ENCODE assay signal across 8 mouse cellular contexts in genomic region chr11:3514529-3515054, GRCm38 (mm10). TPM values are rescaled to one million over a fixed set of nuclear protein-coding genes. Genes with fewer than 3 reads are reported as not detected.
DNase-seq lines count a peak whose midpoint lies in the region; ATAC-seq lines count a peak whose summit lies in the region.

Gene Selenom, plus strand, starts transcription at chr11:3514684.

- no peaks in the 10 kb centered on the region for H3K9me3 ChIP-seq in forebrain, embryonic 11.5 days (ENCODE audit: control insufficient read depth, low read length)
- H3K9me3 ChIP-seq in heart, embryonic 16.5 days (replicated peaks; ENCODE audit: control insufficient read depth, low read length) = no peaks in the 10 kb centered on the region
- H3K9me3 ChIP-seq in liver, embryonic 15.5 days (replicated peaks) = no peaks in the 10 kb centered on the region
- no peaks in the 10 kb centered on the region for H3K9me3 ChIP-seq in neural tube, embryonic 12.5 days

- peak; percentile 49 to 74 for DNase-seq in CD8-positive naive resting alpha-beta T cell, adult 2 months (ENCODE audit: low read depth in 2 of 2, low spot score in 2 of 2)
- DNase-seq in c-Kit-positive CD71-negative TER-119-negative erythroid progenitor cells, embryonic 14.5 days (ENCODE audit: low read depth) = peak; percentile 79
- DNase-seq in forebrain, embryonic 11.5 days (ENCODE audit: low spot score) = peak; percentile 88
- peak; percentile 91 to 94 for DNase-seq in kidney, postnatal 36 days
- DNase-seq in telencephalon, adult 2 months (ENCODE audit: low read depth, low spot score) = peak; percentile 90

- no peak within 1 kb of the TSS for H3K27ac ChIP-seq in forebrain, embryonic 11.5 days (ENCODE audit: low read depth, low read length)
- peak within 1 kb of the TSS; percentile 61 for H3K27ac ChIP-seq in heart, embryonic 16.5 days (ENCODE audit: low read length)
- H3K27ac ChIP-seq in liver, embryonic 15.5 days (replicated peaks) = no peak within 1 kb of the TSS
- H3K27ac ChIP-seq in neural tube, embryonic 12.5 days = no peak within 1 kb of the TSS

- peaks cover 6% of the 10 kb centered on the region; the same call in 1 of the 2 replicates for H3K4me1 ChIP-seq in forebrain, embryonic 11.5 days (replicated peaks; ENCODE audit: control insufficient read depth, insufficient read depth, low read length)
- peaks cover 25% of the 10 kb centered on the region for H3K4me1 ChIP-seq in heart, embryonic 16.5 days (ENCODE audit: control insufficient read depth, insufficient read depth, low read length)
- H3K4me1 ChIP-seq in liver, embryonic 15.5 days (replicated peaks) = peaks cover 35% of the 10 kb centered on the region
- H3K4me1 ChIP-seq in neural tube, embryonic 12.5 days = peaks cover 22% of the 10 kb centered on the region

- WGBS in forebrain, embryonic 11.5 days = 0% methylated on average over 26 of the region's 26 CpGs
- WGBS in heart, embryonic 16.5 days = 0% methylated on average over 26 of the region's 26 CpGs
- under 1% methylated on average over 26 of the region's 26 CpGs for WGBS in liver, embryonic 15.5 days (ENCODE audit: insufficient replicate concordance)
- under 1% methylated on average over 26 of the region's 26 CpGs for WGBS in neural tube, embryonic 12.5 days

- peaks cover 14% of the 10 kb centered on the region for H3K27me3 ChIP-seq in forebrain, embryonic 11.5 days (ENCODE audit: control insufficient read depth, insufficient read depth, low read length)
- no peaks in the 10 kb centered on the region for H3K27me3 ChIP-seq in heart, embryonic 16.5 days (ENCODE audit: control insufficient read depth, insufficient read depth, low read length)
- peaks cover 51% of the 10 kb centered on the region for H3K27me3 ChIP-seq in liver, embryonic 15.5 days
- peaks cover 33% of the 10 kb centered on the region for H3K27me3 ChIP-seq in neural tube, embryonic 12.5 days (replicated peaks)

- peak; percentile 76 for ATAC-seq in forebrain, embryonic 11.5 days (replicated peaks; ENCODE audit: low FRiP score)
- ATAC-seq in heart, embryonic 16.5 days (replicated peaks; ENCODE audit: extremely low read depth, insufficient read depth, low FRiP score) = peak; percentile 74
- ATAC-seq in liver, embryonic 15.5 days (ENCODE audit: insufficient read depth) = peak; percentile 66
- ATAC-seq in neural tube, embryonic 12.5 days (ENCODE audit: low FRiP score, low read depth) = peak; percentile 66

- no peaks in the 10 kb centered on the region for H3K36me3 ChIP-seq in forebrain, embryonic 11.5 days (ENCODE audit: control insufficient read depth, insufficient read depth, low read length)
- no peaks in the 10 kb centered on the region for H3K36me3 ChIP-seq in heart, embryonic 16.5 days (ENCODE audit: control insufficient read depth, insufficient read depth)
- no peaks in the 10 kb centered on the region for H3K36me3 ChIP-seq in liver, embryonic 15.5 days (replicated peaks)
- peaks cover 3% of the 10 kb centered on the region; the same call in 1 of the 2 replicates for H3K36me3 ChIP-seq in neural tube, embryonic 12.5 days

- H3K4me2 ChIP-seq in forebrain, embryonic 11.5 days (ENCODE audit: low read depth, low read length, severe bottlenecking) = peak within 1 kb of the TSS; percentile 78
- peak within 1 kb of the TSS; percentile 77 for H3K4me2 ChIP-seq in heart, embryonic 16.5 days (ENCODE audit: low read depth, low read length)
- H3K4me2 ChIP-seq in liver, embryonic 15.5 days = peak within 1 kb of the TSS; percentile 74
- H3K4me2 ChIP-seq in neural tube, embryonic 12.5 days (replicated peaks) = peak within 1 kb of the TSS; percentile 69

- H3K9ac ChIP-seq in forebrain, embryonic 11.5 days (ENCODE audit: low read length) = peak within 1 kb of the TSS; percentile 63
- peak within 1 kb of the TSS; percentile 76 for H3K9ac ChIP-seq in heart, embryonic 16.5 days (ENCODE audit: low read length)
- H3K9ac ChIP-seq in liver, embryonic 15.5 days = no peak within 1 kb of the TSS
- H3K9ac ChIP-seq in neural tube, embryonic 12.5 days = peak within 1 kb of the TSS; percentile 34; the same call in 1 of the 2 replicates

- H3K4me3 ChIP-seq in forebrain, embryonic 11.5 days (ENCODE audit: low read depth, low read length) = peak within 1 kb of the TSS; percentile 43
- H3K4me3 ChIP-seq in heart, embryonic 16.5 days (ENCODE audit: low read length) = peak within 1 kb of the TSS; percentile 66
- peak within 1 kb of the TSS; percentile 51 for H3K4me3 ChIP-seq in liver, embryonic 15.5 days (replicated peaks)
- H3K4me3 ChIP-seq in neural tube, embryonic 12.5 days = peak within 1 kb of the TSS; percentile 47

RNA-seq across cellular contexts. Expression of gene Selenom, which starts in this region (rescaled TPM):
- 47.3 and 54.1 TPM in 2 replicates for polyA plus RNA-seq in forebrain, embryonic 11.5 days (2014; fragmentation: Nextera tagmentation; extraction: Ambion mirVana)
- polyA plus RNA-seq in heart, embryonic 16.5 days (2015; fragmentation: Nextera tagmentation; extraction: Ambion mirVana) = 119 and 126 TPM in 2 replicates
- 9.9 and 10.5 TPM in 2 replicates for polyA plus RNA-seq in liver, embryonic 15.5 days (2015; fragmentation: Nextera tagmentation; extraction: Ambion mirVana)
- 61.8 and 69.1 TPM in 2 replicates for polyA plus RNA-seq in neural tube, embryonic 12.5 days (2016; fragmentation: Nextera tagmentation; extraction: Ambion mirVana)
